Mouse (Mus musculus) myocyte (in vitro differentiated cells): ENCODE data around the gene Manf.

Experiments used
- CEBPB ChIP-seq: IDR thresholded peaks from 2 replicates; pipeline ENCODE4 v1.6.1; 2011; ENCODE audit warnings: mild to moderate bottlenecking, moderate library complexity; ENCODE audit not compliant: poor library complexity, insufficient read depth, severe bottlenecking
- E2F4 ChIP-seq: IDR thresholded peaks from one replicate; pipeline ENCODE4 v1.6.1; 2011; ENCODE audit warnings: mild to moderate bottlenecking, control low read depth, moderate library complexity; ENCODE audit not compliant: insufficient read depth
- MAX ChIP-seq: IDR thresholded peaks from one replicate; pipeline ENCODE4 v1.6.1; 2011; ENCODE audit warnings: low read depth, mild to moderate bottlenecking, control low read depth
- MYOD1 ChIP-seq, 3 experiments: IDR thresholded peaks; one replicate each; pipeline ENCODE4 v1.6.1; 2011; ENCODE audit warnings: control low read depth in 2 of 3, low read depth in 2 of 3, mild to moderate bottlenecking in 2 of 3, moderate library complexity in 1 of 3; ENCODE audit not compliant: insufficient read length in 2 of 3, control insufficient read depth in 1 of 3
- MYOG ChIP-seq, 3 experiments: IDR thresholded peaks; one replicate each; pipeline ENCODE4 v1.6.1; 2011; ENCODE audit warnings: control low read depth in 2 of 3, low read depth in 2 of 3, mild to moderate bottlenecking in 2 of 3; ENCODE audit not compliant: insufficient read length in 2 of 3, control insufficient read depth in 1 of 3, insufficient read depth in 1 of 3
- POLR2A ChIP-seq: IDR thresholded peaks from one replicate; pipeline ENCODE4 v1.6.1; 2011; ENCODE audit warnings: low read depth, mild to moderate bottlenecking, control low read depth, moderate library complexity; ENCODE audit not compliant: insufficient read length
- POLR2AphosphoS2 ChIP-seq: IDR thresholded peaks from one replicate; pipeline ENCODE4 v1.6.1; 2011; ENCODE audit warnings: low read depth, control low read depth; ENCODE audit not compliant: insufficient read length
- TCF12 ChIP-seq: IDR thresholded peaks from one replicate; pipeline ENCODE4 v1.6.1; 2011; ENCODE audit warnings: mild to moderate bottlenecking, control low read depth; ENCODE audit not compliant: poor library complexity, insufficient read depth, severe bottlenecking
- USF1 ChIP-seq: IDR thresholded peaks from one replicate; pipeline ENCODE4 v1.6.1; 2011; ENCODE audit warnings: low read depth, mild to moderate bottlenecking, control low read depth, moderate library complexity

DNA sequence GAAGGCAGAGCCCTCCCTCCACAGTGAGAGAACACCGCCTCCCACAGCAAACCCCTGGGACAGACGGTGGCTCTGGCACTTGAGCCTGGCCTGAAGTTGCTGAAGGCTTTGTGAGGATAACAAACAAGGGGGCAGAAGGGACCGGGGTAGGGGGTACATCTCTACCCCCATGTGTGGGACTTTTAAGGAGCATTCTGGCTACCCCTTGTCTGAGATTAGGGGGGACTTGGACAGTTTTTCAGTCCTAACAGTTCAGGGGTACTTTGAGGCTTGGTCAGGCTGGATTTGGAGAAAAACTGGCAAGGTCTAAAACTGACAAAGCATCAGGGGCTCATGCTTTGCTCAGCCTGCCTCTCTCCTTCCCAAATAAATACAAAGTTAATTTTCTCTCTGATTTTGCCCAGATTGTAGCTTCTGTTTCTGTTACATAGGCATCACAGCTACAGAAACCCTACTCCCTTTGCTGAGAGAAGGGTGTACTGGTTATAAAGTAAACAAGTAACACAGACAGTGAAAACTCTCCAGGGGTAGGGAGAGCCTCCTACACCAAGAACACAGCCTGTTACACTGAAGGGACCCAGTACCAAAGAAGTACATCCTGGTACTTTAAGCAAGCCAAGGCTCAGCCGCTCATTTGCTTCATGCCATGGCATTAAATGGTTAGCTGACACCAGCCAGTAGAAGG, 10.6 kb downstream of the Manf start:
- TF ChIP-seq POLR2A, result no peak
- TF ChIP-seq MYOG (IDR thresholded peaks at IDR 0.05; ENCODE audit: control insufficient read depth in 1 of 3, insufficient read depth in 1 of 3, insufficient read length in 2 of 3, low read depth in 2 of 3), result no peak
- no peak for TF ChIP-seq USF1
- no peak for TF ChIP-seq MAX
- TF ChIP-seq CEBPB, result no peak
- no peak for TF ChIP-seq TCF12
- no peak for TF ChIP-seq E2F4
- no peak for TF ChIP-seq POLR2AphosphoS2
- TF ChIP-seq MYOD1 (IDR thresholded peaks at IDR 0.05; ENCODE audit: control insufficient read depth in 1 of 3, insufficient read length in 2 of 3, low read depth in 2 of 3), result no peak
